Mouse (Mus musculus) liver, embryonic 13.5 days (tissue): ENCODE measurements around the gene Adgrf3. TPM values are rescaled to one million over a fixed set of nuclear protein-coding genes. Genes with fewer than 3 reads are reported as not detected.

ENCODE experiments used
- ATAC-seq: fragments of 200-750 bp; cut with Nextera tagmentation; 2 replicates; pipeline ENCODE4 v1.8.0; 2017; ENCODE audit warnings: low read depth, mild to moderate bottlenecking, moderate number of reproducible peaks, moderate library complexity
- DNase-seq: peaks from one replicate; pipeline ENCODE4 v3.0.0; 2022
- H3K27ac ChIP-seq: fragments of 300-500 bp; sonication (generic); 2 replicates; pipeline ENCODE4 v1.5.1; 2015; ENCODE audit warnings: moderate library complexity, mild to moderate bottlenecking, inconsistent platforms
- H3K27me3 ChIP-seq: fragments of 300-500 bp; sonication (generic); 2 replicates; pipeline ENCODE4 v1.6.1; 2015; ENCODE audit warnings: mild to moderate bottlenecking, inconsistent platforms
- H3K36me3 ChIP-seq: fragments of 300-500 bp; sonication (generic); 2 replicates; pipeline ENCODE4 v1.6.1; 2015; ENCODE audit warnings: mild to moderate bottlenecking, inconsistent platforms
- H3K4me1 ChIP-seq: fragments of 300-500 bp; sonication (generic); replicated peaks from 2 replicates; pipeline ENCODE4 v1.6.1; 2015; ENCODE audit warnings: inconsistent platforms
- H3K4me2 ChIP-seq: fragments of 300-500 bp; sonication (generic); 2 replicates; pipeline ENCODE4 v1.6.1; 2015; ENCODE audit warnings: inconsistent platforms, mild to moderate bottlenecking, moderate library complexity
- H3K4me3 ChIP-seq: fragments of 300-500 bp; sonication (generic); replicated peaks from 2 replicates; pipeline ENCODE4 v1.5.1; 2015; ENCODE audit warnings: mild to moderate bottlenecking, inconsistent platforms
- H3K9ac ChIP-seq: fragments of 300-500 bp; sonication (generic); 2 replicates; pipeline ENCODE4 v1.6.1; 2015; ENCODE audit warnings: mild to moderate bottlenecking, inconsistent platforms
- H3K9me3 ChIP-seq: fragments of 300-500 bp; sonication (generic); replicated peaks from 2 replicates; pipeline ENCODE4 v1.6.1; 2016; ENCODE audit warnings: inconsistent platforms
- WGBS: fragments of 180-500 bp; shearing (Covaris S2); methylation state at CpG from one replicate; pipeline ENCODE4 v1.1.7; 2015; ENCODE audit not compliant: insufficient replicate concordance; 5-methylcytosine and 5-hydroxymethylcytosine counted together
- polyA plus RNA-seq: library from polyadenylated mRNA; unstranded; fragments of >200 nt; fragmentation: Nextera tagmentation; extraction: Ambion mirVana; gene quantifications from 2 replicates; pipeline ENCODE4 v1.2.1, GENCODE M21; 2015

Adgrf3 gene
- polyA plus RNA-seq, 1 experiment from 2014 or later = not detected

DNA sequence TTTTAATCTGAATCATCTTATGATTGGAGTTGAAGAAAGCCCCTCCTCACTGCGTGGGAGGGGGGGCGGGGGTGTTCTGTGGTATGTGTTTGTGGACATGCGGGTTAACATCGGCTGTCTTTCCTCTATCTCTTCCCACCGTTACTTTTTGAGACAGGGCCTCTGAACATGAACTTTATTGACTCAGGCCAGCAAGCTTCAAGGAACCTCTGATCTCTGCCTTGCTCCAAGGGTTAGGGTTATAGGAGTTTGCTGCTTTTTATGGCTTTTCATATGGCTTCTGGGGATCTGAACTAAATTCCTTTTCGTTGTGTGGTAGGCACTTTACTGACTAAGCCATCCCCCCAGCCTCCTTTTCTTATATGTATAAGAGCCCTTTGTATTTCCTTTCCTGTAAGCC, 43.2 kb downstream of the Adgrf3 start:
- 74% methylated on average over 6 of the region's 6 CpGs for WGBS
- no peaks in the 10 kb centered on the region for H3K27me3 ChIP-seq
- H3K4me1 ChIP-seq = peaks cover 26% of the 10 kb centered on the region
- no peaks in the 10 kb centered on the region for H3K9me3 ChIP-seq
- ATAC-seq (no peak), DNase-seq (no peak)
- H3K27ac ChIP-seq = no peak overlapping the region
- peaks cover 25% of the 10 kb centered on the region; the same call in 1 of the 2 replicates for H3K36me3 ChIP-seq
- H3K4me2 ChIP-seq = no peak overlapping the region
- H3K9ac ChIP-seq = no peak overlapping the region
- no peak overlapping the region for H3K4me3 ChIP-seq

DNA sequence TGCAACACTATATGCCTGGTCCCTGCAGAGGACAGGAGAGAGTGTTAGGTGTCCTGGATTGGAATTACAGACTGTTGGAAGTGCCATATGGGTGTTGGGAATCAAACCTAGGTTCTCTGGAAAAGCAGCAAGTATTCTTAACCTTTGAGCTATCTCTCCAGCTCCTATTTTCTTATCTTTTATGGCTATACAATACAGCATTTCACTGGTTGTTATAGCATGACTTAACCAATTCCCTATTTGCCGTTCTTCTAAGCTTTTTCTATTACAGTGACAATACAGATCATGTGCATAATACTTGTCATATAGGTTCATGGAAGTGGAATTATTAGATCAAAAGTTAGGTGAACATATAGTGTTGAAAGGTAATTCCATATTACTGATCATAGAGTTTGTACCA, 43.7 kb downstream of the Adgrf3 start:
- no peak for ATAC-seq
- no peak for DNase-seq
- peaks cover 30% of the 10 kb centered on the region for H3K4me1 ChIP-seq
- H3K27ac ChIP-seq = no peak overlapping the region
- H3K27me3 ChIP-seq = no peaks in the 10 kb centered on the region
- no peak overlapping the region for H3K4me2 ChIP-seq
- WGBS = 86% methylated on average over 1 of the region's 1 CpGs
- H3K9ac ChIP-seq = no peak overlapping the region
- H3K36me3 ChIP-seq = peaks cover 24% of the 10 kb centered on the region; the same call in 1 of the 2 replicates
- H3K9me3 ChIP-seq = no peaks in the 10 kb centered on the region
- no peak overlapping the region for H3K4me3 ChIP-seq

DNA sequence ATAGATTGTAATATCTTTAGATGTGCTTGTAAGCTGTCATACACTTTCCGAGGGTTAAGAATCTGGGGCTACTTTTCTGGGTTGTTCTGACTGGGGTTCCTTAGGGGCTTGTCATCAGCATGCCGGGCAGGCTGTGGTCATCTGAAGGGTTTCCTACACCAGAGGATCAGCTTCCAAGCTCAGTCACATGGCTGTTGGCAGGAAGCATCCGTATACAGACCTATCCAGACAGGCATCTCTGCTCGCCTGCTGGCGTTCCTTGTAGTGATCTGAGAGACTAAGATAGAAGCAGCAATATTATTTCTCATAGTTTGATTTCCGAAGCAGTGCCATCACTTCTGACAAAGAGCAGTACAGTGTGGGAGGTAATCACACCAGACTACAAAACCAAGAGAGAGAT, 45.9 kb downstream of the Adgrf3 start:
- ATAC-seq = no peak
- 83% methylated on average over 6 of the region's 6 CpGs for WGBS
- DNase-seq = no peak

DNA sequence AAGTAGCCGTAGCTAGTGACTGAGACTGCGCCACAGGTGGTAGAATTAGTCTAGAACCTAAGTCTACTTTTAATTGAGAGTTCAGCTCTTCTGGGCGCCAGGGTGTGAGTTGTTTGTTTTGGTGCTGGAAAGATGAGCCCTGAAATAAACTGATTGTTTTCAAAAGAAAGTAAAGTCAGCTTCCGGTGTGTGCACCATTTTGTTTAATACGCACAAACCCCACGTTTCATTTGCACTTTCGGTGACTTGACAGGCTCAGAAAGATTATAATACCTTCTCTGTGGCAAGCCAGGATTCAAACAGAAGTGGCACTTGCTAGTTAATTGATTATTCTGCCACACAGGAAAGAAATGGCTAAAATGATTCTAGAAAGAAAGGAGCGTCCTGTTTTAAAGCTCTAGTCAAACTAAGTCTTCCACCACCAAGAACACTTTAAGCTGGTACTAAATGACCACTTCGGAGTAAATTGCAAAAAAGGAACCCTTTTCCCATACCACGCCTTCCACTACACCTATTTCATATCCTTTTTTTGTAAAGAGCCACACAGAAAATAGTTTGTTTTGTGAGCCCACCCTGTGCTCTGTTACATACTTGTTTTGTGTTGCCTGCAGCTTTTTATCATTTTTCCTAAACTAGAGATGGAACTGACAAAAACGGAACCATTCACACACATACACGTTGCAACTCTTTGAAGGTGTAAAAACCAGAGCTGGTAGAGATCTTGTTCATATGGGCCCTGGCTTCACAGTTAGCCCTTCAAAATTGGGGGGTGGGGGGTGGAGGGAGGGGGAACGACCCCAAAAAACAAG, 49.5 kb downstream of the Adgrf3 start:
- peak overlapping the region; percentile 92 for H3K27ac ChIP-seq
- no peak for DNase-seq
- H3K4me1 ChIP-seq = peaks cover 46% of the 10 kb centered on the region
- H3K4me3 ChIP-seq = peak overlapping the region; percentile 97
- no peaks in the 10 kb centered on the region for H3K9me3 ChIP-seq
- peak overlapping the region; percentile 96 for H3K9ac ChIP-seq
- H3K36me3 ChIP-seq = peaks cover 5% of the 10 kb centered on the region; the same call in 1 of the 2 replicates
- WGBS = 12% methylated on average over 13 of the region's 13 CpGs
- H3K27me3 ChIP-seq = no peaks in the 10 kb centered on the region
- ATAC-seq = no peak
- H3K4me2 ChIP-seq = peak overlapping the region; percentile 77

More for the DNA sequence above, 45.9 kb downstream of the Adgrf3 start:
- no peak overlapping the region for H3K4me2 ChIP-seq
- peaks cover 13% of the 10 kb centered on the region; the same call in 1 of the 2 replicates for H3K36me3 ChIP-seq
- no peak overlapping the region for H3K9ac ChIP-seq
- no peaks in the 10 kb centered on the region for H3K27me3 ChIP-seq
- no peak overlapping the region for H3K4me3 ChIP-seq
- H3K4me1 ChIP-seq = peaks cover 39% of the 10 kb centered on the region
- no peaks in the 10 kb centered on the region for H3K9me3 ChIP-seq
- no peak overlapping the region for H3K27ac ChIP-seq

DNA sequence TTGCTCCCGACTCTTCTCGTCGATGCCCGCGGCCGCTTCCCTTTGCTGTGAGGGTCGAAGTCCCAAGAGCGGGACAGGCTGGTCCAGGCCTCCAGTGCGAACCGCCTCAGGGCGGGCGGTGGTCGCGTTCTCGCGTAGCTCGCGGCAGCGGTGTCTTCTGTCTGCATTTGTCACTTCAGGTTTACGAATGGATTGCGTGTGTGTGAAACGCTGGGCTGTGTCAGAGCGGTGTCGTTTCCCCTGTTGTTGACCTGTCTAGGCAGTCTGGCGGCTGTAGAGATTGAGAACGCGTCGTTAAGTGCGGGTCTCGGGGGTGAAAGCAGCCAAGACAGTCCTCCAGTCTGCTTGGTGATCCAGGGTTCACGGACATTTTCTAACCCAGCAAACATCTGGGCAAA, 50.1 kb downstream of the Adgrf3 start:
- peak overlapping the region; percentile 97 for H3K4me3 ChIP-seq
- H3K9ac ChIP-seq = peak overlapping the region; percentile 96
- H3K9me3 ChIP-seq = no peaks in the 10 kb centered on the region
- no peaks in the 10 kb centered on the region for H3K27me3 ChIP-seq
- under 1% methylated on average over 31 of the region's 31 CpGs for WGBS
- H3K27ac ChIP-seq = peak overlapping the region; percentile 92
- DNase-seq (no peak), ATAC-seq (peak; percentile 41)
- no peaks in the 10 kb centered on the region for H3K36me3 ChIP-seq
- peak overlapping the region; percentile 77 for H3K4me2 ChIP-seq
- H3K4me1 ChIP-seq = peaks cover 46% of the 10 kb centered on the region

DNA sequence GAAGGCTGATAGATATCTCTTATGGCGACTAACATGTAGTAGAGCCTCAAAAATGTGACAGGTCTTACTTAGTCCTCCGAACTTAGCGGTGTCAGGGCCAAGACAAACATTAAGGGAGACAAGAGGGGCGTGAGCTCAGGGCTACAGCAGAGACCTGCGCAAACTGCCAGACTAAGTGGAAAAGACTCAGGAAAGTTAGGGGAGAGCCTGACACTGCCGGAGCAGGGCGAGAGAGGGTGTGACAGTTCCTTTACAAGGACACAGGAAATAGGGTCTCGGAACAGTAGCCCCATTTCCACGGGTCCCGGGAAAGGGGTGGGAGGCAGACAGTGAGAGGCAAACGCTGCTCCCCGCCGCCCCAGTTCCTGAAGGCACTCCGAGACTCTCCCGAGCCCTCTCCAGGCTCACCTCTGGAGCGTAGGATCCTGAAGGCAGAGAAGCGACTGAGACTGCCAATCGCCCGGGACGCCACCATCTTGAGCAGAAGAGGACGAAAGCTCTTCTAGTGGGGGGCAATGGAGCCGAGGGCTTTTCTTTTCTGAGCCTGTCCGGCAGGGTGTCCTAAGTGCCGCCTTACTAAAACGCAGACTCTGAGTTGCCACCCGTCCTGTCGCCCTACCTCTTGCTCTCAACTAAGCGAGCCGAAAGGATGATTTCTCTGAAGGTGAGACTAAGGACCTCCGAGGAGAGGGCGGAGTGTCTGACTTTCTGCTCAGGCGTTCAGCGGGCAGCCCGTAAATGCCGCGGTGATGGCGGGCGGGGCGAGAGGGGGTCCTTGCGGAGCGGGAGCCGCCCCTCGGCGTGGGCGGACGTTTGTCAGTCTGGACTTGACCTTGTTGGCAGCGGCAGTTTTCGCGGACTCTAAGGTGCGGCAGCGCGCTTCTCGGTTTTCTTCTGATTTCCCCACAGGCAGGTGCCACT, 50.8 kb downstream of the Adgrf3 start, which contains the start of the genes Hadha and Hadhb:
TSS of gene Hadha (minus strand) at position 689 of the 921 bp plus-strand sequence.
TSS of gene Hadhb (plus strand) at position 775 of the 921 bp plus-strand sequence.
- Histone ChIP-seq H3K4me2 (peak within 1 kb of the TSS; percentile 77), H3K36me3 (no peaks in the 10 kb centered on the region), H3K4me3 (peak within 1 kb of the TSS; percentile 97), H3K27ac (peak within 1 kb of the TSS; percentile 92), H3K27me3 (no peaks in the 10 kb centered on the region), H3K9ac (peak within 1 kb of the TSS; percentile 96), H3K9me3 (no peaks in the 10 kb centered on the region), H3K4me1 (peaks cover 47% of the 10 kb centered on the region)
- under 1% methylated on average over 53 of the region's 53 CpGs for WGBS
- peak; percentile 87 for ATAC-seq
- DNase-seq = peak; percentile 90

DNA sequence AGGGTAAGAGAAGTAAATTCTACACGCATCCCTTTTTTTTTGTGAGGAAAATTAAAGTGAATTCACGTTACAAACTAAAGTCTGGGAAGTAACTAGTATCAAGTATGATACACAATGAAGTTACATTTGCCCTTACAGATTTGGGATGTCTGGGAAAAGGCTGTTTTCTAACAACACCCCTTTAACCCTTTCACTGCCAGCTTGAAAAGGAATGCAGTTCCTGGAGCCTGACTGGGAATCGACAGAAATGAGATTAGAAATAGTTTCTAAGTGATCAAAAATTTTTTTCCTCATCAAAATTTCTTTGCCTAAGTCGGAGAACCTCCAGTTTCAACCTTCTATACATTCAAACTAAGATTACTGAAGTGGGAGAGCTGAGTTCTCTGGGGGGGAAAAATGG, 51.5 kb downstream of the Adgrf3 start:
- Histone ChIP-seq H3K27me3 (no peaks in the 10 kb centered on the region), H3K9me3 (no peaks in the 10 kb centered on the region), H3K4me3 (peak overlapping the region; percentile 97), H3K4me1 (peaks cover 46% of the 10 kb centered on the region), H3K27ac (peak overlapping the region; percentile 92), H3K36me3 (no peaks in the 10 kb centered on the region), H3K9ac (peak overlapping the region; percentile 96), H3K4me2 (peak overlapping the region; percentile 77)
- DNase-seq = no peak
- WGBS = 22% methylated on average over 4 of the region's 4 CpGs
- ATAC-seq = no peak

DNA sequence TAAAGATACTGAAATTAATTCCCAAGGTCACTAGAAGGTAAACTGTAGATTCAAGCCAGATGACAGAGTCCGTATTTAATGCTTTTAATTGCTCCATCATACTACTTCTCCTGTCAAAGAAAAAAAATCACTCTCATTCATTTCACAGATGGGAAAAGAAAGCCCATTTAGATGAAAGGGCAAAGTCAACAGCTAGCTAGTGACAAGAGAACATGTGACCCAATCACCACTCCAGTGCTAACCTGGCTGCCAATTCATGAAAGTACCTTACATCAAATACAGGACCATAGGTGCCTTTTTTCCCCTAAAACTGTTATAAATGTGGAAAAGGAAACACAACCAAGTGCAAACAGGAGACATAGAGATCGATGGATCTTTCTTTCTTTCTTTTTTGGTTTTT, 52.3 kb downstream of the Adgrf3 start:
- no peak for ATAC-seq
- H3K4me3 ChIP-seq = peak overlapping the region; percentile 97
- DNase-seq = no peak
- no peaks in the 10 kb centered on the region for H3K36me3 ChIP-seq
- H3K4me2 ChIP-seq = peak overlapping the region; percentile 77
- WGBS = 76% methylated on average over 2 of the region's 2 CpGs
- 0 out of 2 replicates have a peak overlapping the region, but pooled peaks have one; percentile 39 for H3K27ac ChIP-seq
- H3K27me3 ChIP-seq = no peaks in the 10 kb centered on the region
- no peaks in the 10 kb centered on the region for H3K9me3 ChIP-seq
- H3K4me1 ChIP-seq = peaks cover 45% of the 10 kb centered on the region
- H3K9ac ChIP-seq = peak overlapping the region; percentile 33; the same call in 1 of the 2 replicates

DNA sequence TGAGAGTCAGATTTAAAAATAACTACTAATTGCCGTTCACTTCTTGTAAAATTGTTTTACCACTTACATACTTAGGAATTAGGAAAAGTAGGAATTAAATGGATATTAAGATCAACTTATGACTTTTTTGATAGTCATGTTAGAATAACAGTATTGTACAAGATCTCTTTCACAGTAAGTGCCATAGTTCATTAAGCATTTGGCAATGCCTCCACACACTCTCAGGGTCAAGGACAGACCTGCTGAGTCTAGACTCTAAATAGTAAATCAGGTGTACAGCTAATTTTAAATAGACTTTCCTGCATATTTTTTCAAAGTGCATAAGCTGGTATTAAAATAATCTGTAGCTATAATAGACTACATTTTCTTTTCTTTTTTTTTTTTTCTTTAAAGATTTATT, 53.1 kb downstream of the Adgrf3 start:
- DNase-seq = no peak
- peaks cover 39% of the 10 kb centered on the region for H3K4me1 ChIP-seq
- WGBS = 79% methylated on average over 1 of the region's 1 CpGs

DNA sequence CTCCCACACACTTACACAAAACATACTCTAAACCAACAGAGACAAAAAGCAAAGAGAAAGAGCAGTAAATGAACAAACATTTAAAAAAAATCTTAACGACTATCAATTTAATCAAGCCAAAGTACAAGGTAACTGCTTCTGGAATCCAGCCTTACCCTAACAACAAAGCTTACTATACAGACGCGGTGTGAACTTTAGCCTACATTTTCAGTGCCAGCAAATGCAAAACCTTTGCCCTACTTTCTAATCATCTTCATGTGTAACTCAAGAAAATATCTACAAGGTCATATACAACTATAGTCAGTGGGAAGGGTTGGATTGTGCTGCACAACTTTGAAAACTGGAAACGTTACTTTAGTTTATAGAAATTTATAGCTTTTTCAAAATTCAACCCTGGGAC, 53.5 kb downstream of the Adgrf3 start:
- H3K4me2 ChIP-seq = peak overlapping the region; percentile 18; the same call in 1 of the 2 replicates
- no peaks in the 10 kb centered on the region for H3K9me3 ChIP-seq
- H3K9ac ChIP-seq = no peak overlapping the region
- 74% methylated on average over 4 of the region's 4 CpGs for WGBS
- H3K4me1 ChIP-seq = peaks cover 37% of the 10 kb centered on the region
- H3K4me3 ChIP-seq = no peak overlapping the region
- H3K27ac ChIP-seq = no peak overlapping the region
- DNase-seq = no peak
- no peak for ATAC-seq
- no peaks in the 10 kb centered on the region for H3K27me3 ChIP-seq
- H3K36me3 ChIP-seq = peaks cover under 1% of the 10 kb centered on the region

More for the DNA sequence above, 53.1 kb downstream of the Adgrf3 start:
- ATAC-seq = no peak
- H3K4me3 ChIP-seq = no peak overlapping the region
- H3K36me3 ChIP-seq = no peaks in the 10 kb centered on the region
- no peaks in the 10 kb centered on the region for H3K27me3 ChIP-seq
- no peak overlapping the region for H3K9ac ChIP-seq
- no peak overlapping the region for H3K27ac ChIP-seq
- H3K4me2 ChIP-seq = no peak overlapping the region
- H3K9me3 ChIP-seq = no peaks in the 10 kb centered on the region
